Mouse (Mus musculus) hindlimb bud, embryonic 11.5 days (tissue): ENCODE results near the gene Gm2174.

Source experiments
- DNase-seq: peaks from one replicate; pipeline ENCODE4 v3.0.0-alpha.2; 2012; ENCODE audit warnings: low read depth, low spot score; ENCODE audit errors: extremely low spot score

Gene Gm2174

GRCm38 (mm10) chrX:56497241-56497640 lies 49.5 kb downstream of the Gm2174 start:
- no peak for DNase-seq
